Mouse (Mus musculus): Measurements from ENCODE around the gene Gss. TPM values are rescaled to one million over a fixed set of nuclear protein-coding genes. Genes with fewer than 3 reads are reported as not detected.

The Gss gene
- polyA plus RNA-seq, 1 experiment = 7.9 TPM

- no peaks in the 10 kb centered on the region for H3K36me3 ChIP-seq (replicated peaks; ENCODE audit: low read length)
- peaks cover 23% of the 10 kb centered on the region for H3K4me1 ChIP-seq
- no peak overlapping the region for H3K4me3 ChIP-seq (replicated peaks)
- H3K9me3 ChIP-seq = 0 out of 2 replicates have a peak, but pooled peaks cover 4% of the 10 kb centered on the region
- H3K27me3 ChIP-seq (replicated peaks) = peaks cover 18% of the 10 kb centered on the region
- TF ChIP-seq GATA1 (IDR thresholded peaks at IDR 0.05; ENCODE audit: borderline replicate concordance, low read length) (no peak), FLI1 (IDR thresholded peaks at IDR 0.05; ENCODE audit: low read length) (no peak)
Observed at GRCm38 (mm10) chr2:155604560-155605235, 12.1 kb upstream of the Gss start.

- Histone ChIP-seq H3K36me3 (replicated peaks; ENCODE audit: low read length) (no peaks in the 10 kb centered on the region), H3K9me3 (0 out of 2 replicates have a peak, but pooled peaks cover 4% of the 10 kb centered on the region), H3K4me1 (peaks cover 23% of the 10 kb centered on the region), H3K4me3 (replicated peaks) (no peak overlapping the region), H3K27me3 (replicated peaks) (peaks cover 17% of the 10 kb centered on the region)
- TF ChIP-seq GATA1 (IDR thresholded peaks at IDR 0.05; ENCODE audit: borderline replicate concordance, low read length) = no peak
- no peak for TF ChIP-seq FLI1 (IDR thresholded peaks at IDR 0.05; ENCODE audit: low read length)
Observed at GRCm38 (mm10) chr2:155603707-155604106, 11.1 kb upstream of the Gss start.

GRCm38 (mm10) chr2:155595516-155595915 lies 2.9 kb upstream of the Gss start:
- peaks cover 13% of the 10 kb centered on the region for H3K27me3 ChIP-seq (replicated peaks)
- H3K4me1 ChIP-seq = peaks cover 25% of the 10 kb centered on the region
- no peak for TF ChIP-seq GATA1 (IDR thresholded peaks at IDR 0.05; ENCODE audit: borderline replicate concordance, low read length)
- no peak for TF ChIP-seq FLI1 (IDR thresholded peaks at IDR 0.05; ENCODE audit: low read length)
- no peaks in the 10 kb centered on the region for H3K9me3 ChIP-seq
- peaks cover 3% of the 10 kb centered on the region for H3K36me3 ChIP-seq (replicated peaks; ENCODE audit: low read length)
- no peak overlapping the region for H3K4me3 ChIP-seq (replicated peaks)

GRCm38 (mm10) chr2:155592854-155593283 lies 259 bp upstream of the Gss start:
- H3K27me3 ChIP-seq (replicated peaks) = peaks cover 10% of the 10 kb centered on the region
- peak overlapping the region; percentile 97 for H3K4me3 ChIP-seq (replicated peaks)
- H3K36me3 ChIP-seq (replicated peaks; ENCODE audit: low read length) = peaks cover 6% of the 10 kb centered on the region
- no peak for TF ChIP-seq GATA1 (IDR thresholded peaks at IDR 0.05; ENCODE audit: borderline replicate concordance, low read length)
- TF ChIP-seq FLI1 (IDR thresholded peaks at IDR 0.05; ENCODE audit: low read length) = no peak
- H3K9me3 ChIP-seq = no peaks in the 10 kb centered on the region
- peaks cover 45% of the 10 kb centered on the region for H3K4me1 ChIP-seq

- Histone ChIP-seq H3K27me3 (replicated peaks) (peaks cover 10% of the 10 kb centered on the region), H3K4me3 (replicated peaks) (peak overlapping the region; percentile 97), H3K36me3 (replicated peaks; ENCODE audit: low read length) (peaks cover 18% of the 10 kb centered on the region), H3K4me1 (peaks cover 39% of the 10 kb centered on the region), H3K9me3 (no peaks in the 10 kb centered on the region)
- no peak for TF ChIP-seq GATA1 (IDR thresholded peaks at IDR 0.05; ENCODE audit: borderline replicate concordance, low read length)
- TF ChIP-seq FLI1 (IDR thresholded peaks at IDR 0.05; ENCODE audit: low read length) = no peak
Observed at GRCm38 (mm10) chr2:155591676-155592075, 934 bp downstream of the Gss start.

- H3K4me1 ChIP-seq = peaks cover 39% of the 10 kb centered on the region
- H3K9me3 ChIP-seq = no peaks in the 10 kb centered on the region
- H3K4me3 ChIP-seq (replicated peaks) = peak overlapping the region; percentile 97
- H3K36me3 ChIP-seq (replicated peaks; ENCODE audit: low read length) = peaks cover 26% of the 10 kb centered on the region
- H3K27me3 ChIP-seq (replicated peaks) = peaks cover 7% of the 10 kb centered on the region
- no peak for TF ChIP-seq GATA1 (IDR thresholded peaks at IDR 0.05; ENCODE audit: borderline replicate concordance, low read length)
- no peak for TF ChIP-seq FLI1 (IDR thresholded peaks at IDR 0.05; ENCODE audit: low read length)
Observed at GRCm38 (mm10) chr2:155590876-155591275, 1.7 kb downstream of the Gss start.

GRCm38 (mm10) chr2:155589521-155589920 lies 3.1 kb downstream of the Gss start:
- peaks cover 35% of the 10 kb centered on the region for H3K36me3 ChIP-seq (replicated peaks; ENCODE audit: low read length)
- peak overlapping the region; percentile 66 for H3K4me3 ChIP-seq (replicated peaks)
- peaks cover 39% of the 10 kb centered on the region for H3K4me1 ChIP-seq
- TF ChIP-seq FLI1 (IDR thresholded peaks at IDR 0.05; ENCODE audit: low read length) = no peak
- TF ChIP-seq GATA1 (IDR thresholded peaks at IDR 0.05; ENCODE audit: borderline replicate concordance, low read length) = no peak
- no peaks in the 10 kb centered on the region for H3K27me3 ChIP-seq (replicated peaks)
- no peaks in the 10 kb centered on the region for H3K9me3 ChIP-seq

- H3K4me1 ChIP-seq = peaks cover 41% of the 10 kb centered on the region
- H3K9me3 ChIP-seq = no peaks in the 10 kb centered on the region
- peaks cover 41% of the 10 kb centered on the region for H3K36me3 ChIP-seq (replicated peaks; ENCODE audit: low read length)
- H3K4me3 ChIP-seq (replicated peaks) = no peak overlapping the region
- TF ChIP-seq FLI1 (IDR thresholded peaks at IDR 0.05; ENCODE audit: low read length) (no peak), GATA1 (IDR thresholded peaks at IDR 0.05; ENCODE audit: borderline replicate concordance, low read length) (no peak)
- H3K27me3 ChIP-seq (replicated peaks) = no peaks in the 10 kb centered on the region
Observed at GRCm38 (mm10) chr2:155588136-155588535, 4.5 kb downstream of the Gss start.

GRCm38 (mm10) chr2:155585486-155585885 lies 7.1 kb downstream of the Gss start:
- TF ChIP-seq FLI1 (IDR thresholded peaks at IDR 0.05; ENCODE audit: low read length) (no peak), GATA1 (IDR thresholded peaks at IDR 0.05; ENCODE audit: borderline replicate concordance, low read length) (no peak)
- H3K27me3 ChIP-seq (replicated peaks) = no peaks in the 10 kb centered on the region
- no peak overlapping the region for H3K4me3 ChIP-seq (replicated peaks)
- H3K9me3 ChIP-seq = no peaks in the 10 kb centered on the region
- H3K4me1 ChIP-seq = peaks cover 36% of the 10 kb centered on the region
- H3K36me3 ChIP-seq (replicated peaks; ENCODE audit: low read length) = peaks cover 58% of the 10 kb centered on the region

GRCm38 (mm10) chr2:155585082-155585481 lies 7.5 kb downstream of the Gss start:
- TF ChIP-seq GATA1 (IDR thresholded peaks at IDR 0.05; ENCODE audit: borderline replicate concordance, low read length) = no peak
- no peak for TF ChIP-seq FLI1 (IDR thresholded peaks at IDR 0.05; ENCODE audit: low read length)
- peaks cover 57% of the 10 kb centered on the region for H3K36me3 ChIP-seq (replicated peaks; ENCODE audit: low read length)

More at GRCm38 (mm10) chr2:155585082-155585481, 7.5 kb downstream of the Gss start:
- no peak overlapping the region for H3K4me3 ChIP-seq (replicated peaks)
- H3K9me3 ChIP-seq = no peaks in the 10 kb centered on the region
- peaks cover 32% of the 10 kb centered on the region for H3K4me1 ChIP-seq
- H3K27me3 ChIP-seq (replicated peaks) = no peaks in the 10 kb centered on the region
